Mouse (Mus musculus) liver, postnatal 0 days (tissue): ENCODE results near the gene Wdr72. TPM values are rescaled to one million over a fixed set of nuclear protein-coding genes. Genes with fewer than 3 reads are reported as not detected.

ENCODE experiments used
- ATAC-seq: fragments of 200-750 bp; cut with Nextera tagmentation; 2 replicates; pipeline ENCODE4 v1.8.0; 2017; ENCODE audit warnings: mild to moderate bottlenecking, moderate library complexity
- DNase-seq: peaks from one replicate; pipeline ENCODE4 v3.0.0-alpha.2; 2016
- H3K27ac ChIP-seq: fragments of 300-500 bp; sonication (generic); 2 replicates; pipeline ENCODE4 v1.5.1; 2014; ENCODE audit warnings: antibody characterized with exemption, moderate library complexity, mild to moderate bottlenecking, low read depth
- H3K27me3 ChIP-seq: fragments of 300-500 bp; sonication (generic); 2 replicates; pipeline ENCODE4 v1.6.1; 2014; ENCODE audit warnings: low read length, control low read depth, mixed read lengths; ENCODE audit not compliant: insufficient read depth
- H3K36me3 ChIP-seq: fragments of 300-500 bp; sonication (generic); replicated peaks from 2 replicates; pipeline ENCODE4 v1.6.1; 2014; ENCODE audit warnings: mild to moderate bottlenecking, control low read depth, low read length, moderate library complexity, mixed read lengths; ENCODE audit not compliant: insufficient read depth
- H3K4me1 ChIP-seq: fragments of 300-500 bp; sonication (generic); 2 replicates; pipeline ENCODE4 v1.6.1; 2014; ENCODE audit warnings: antibody characterized with exemption, mild to moderate bottlenecking, control low read depth; ENCODE audit not compliant: insufficient read depth
- H3K4me2 ChIP-seq: fragments of 300-500 bp; sonication (generic); 2 replicates; pipeline ENCODE4 v1.6.1; 2014; ENCODE audit warnings: low read depth, mild to moderate bottlenecking, low read length, moderate library complexity, mixed read lengths
- H3K4me3 ChIP-seq: fragments of 300-500 bp; sonication (generic); 2 replicates; pipeline ENCODE4 v1.5.1; 2014; ENCODE audit warnings: low read depth, low read length
- H3K9ac ChIP-seq: fragments of 300-500 bp; sonication (generic); replicated peaks from 2 replicates; pipeline ENCODE4 v1.6.1; 2014; ENCODE audit warnings: mild to moderate bottlenecking, moderate library complexity
- H3K9me3 ChIP-seq: fragments of 300-500 bp; sonication (generic); 2 replicates; pipeline ENCODE4 v1.6.1; 2016; ENCODE audit warnings: mild to moderate bottlenecking, control low read depth, low read length, mixed read lengths
- CTCF ChIP-seq: sonication (generic); IDR thresholded peaks from 2 replicates; pipeline ENCODE4 v1.5.1; 2016; ENCODE audit warnings: antibody characterized with exemption, low read depth
- EP300 ChIP-seq: IDR thresholded peaks from 2 replicates; pipeline ENCODE4 v1.6.1; 2016; ENCODE audit warnings: antibody characterized with exemption, low read depth, mild to moderate bottlenecking
- WGBS: fragments of 180-500 bp; shearing (Covaris S2); extraction: QIAGEN DNeasy Blood & Tissue Kit; methylation state at CpG from one replicate; pipeline ENCODE4 v1.1.7; 2014; ENCODE audit not compliant: insufficient replicate concordance; 5-methylcytosine and 5-hydroxymethylcytosine counted together
- polyA plus RNA-seq: library from polyadenylated mRNA; unstranded; fragments of >200 nt; fragmentation: Nextera tagmentation; extraction: Ambion mirVana; gene quantifications from 2 replicates; pipeline ENCODE4 v1.2.1, GENCODE M21; 2015

The Wdr72 gene
- polyA plus RNA-seq, 1 experiment from 2014 or later, result 0.06 TPM

GRCm38 (mm10) chr9:74249486-74249885, 139.3 kb downstream of the Wdr72 start:
- no peaks in the 10 kb centered on the region for H3K36me3 ChIP-seq
- H3K27me3 ChIP-seq, result no peaks in the 10 kb centered on the region
- ATAC-seq, result no peak
- no peaks in the 10 kb centered on the region for H3K4me1 ChIP-seq
- no peak overlapping the region for H3K4me3 ChIP-seq
- WGBS, result 48% methylated on average over 1 of the region's 1 CpGs
- H3K4me2 ChIP-seq, result no peak overlapping the region
- TF ChIP-seq EP300, result no peak
- no peak for TF ChIP-seq CTCF
- no peak overlapping the region for H3K9ac ChIP-seq
- no peaks in the 10 kb centered on the region for H3K9me3 ChIP-seq
- H3K27ac ChIP-seq, result no peak overlapping the region
- no peak for DNase-seq

GRCm38 (mm10) chr9:74250522-74250921, 140.4 kb downstream of the Wdr72 start:
- no peak for ATAC-seq
- H3K4me1 ChIP-seq, result no peaks in the 10 kb centered on the region

GRCm38 (mm10) chr9:74258389-74258788, 148.2 kb downstream of the Wdr72 start:
- H3K27ac ChIP-seq, result no peak overlapping the region
- no peak for TF ChIP-seq EP300
- TF ChIP-seq CTCF, result no peak
- H3K4me3 ChIP-seq, result no peak overlapping the region
- ATAC-seq (no peak), DNase-seq (no peak)
- no peak overlapping the region for H3K9ac ChIP-seq
- H3K4me2 ChIP-seq, result no peak overlapping the region
- no peaks in the 10 kb centered on the region for H3K36me3 ChIP-seq
- H3K27me3 ChIP-seq, result no peaks in the 10 kb centered on the region
- no peaks in the 10 kb centered on the region for H3K4me1 ChIP-seq
- H3K9me3 ChIP-seq, result no peaks in the 10 kb centered on the region
- 75% methylated on average over 4 of the region's 4 CpGs for WGBS

More at GRCm38 (mm10) chr9:74250522-74250921, 140.4 kb downstream of the Wdr72 start:
- WGBS, result 84% methylated on average over 1 of the region's 1 CpGs
- no peak overlapping the region for H3K27ac ChIP-seq
- H3K4me3 ChIP-seq, result no peak overlapping the region
- no peaks in the 10 kb centered on the region for H3K9me3 ChIP-seq
- no peaks in the 10 kb centered on the region for H3K27me3 ChIP-seq
- no peak overlapping the region for H3K4me2 ChIP-seq
- no peaks in the 10 kb centered on the region for H3K36me3 ChIP-seq
- DNase-seq, result no peak
- no peak overlapping the region for H3K9ac ChIP-seq
- no peak for TF ChIP-seq EP300
- no peak for TF ChIP-seq CTCF

GRCm38 (mm10) chr9:74277752-74278385, 167.7 kb downstream of the Wdr72 start:
- Histone ChIP-seq H3K4me2 (no peak overlapping the region), H3K9me3 (no peaks in the 10 kb centered on the region), H3K27me3 (no peaks in the 10 kb centered on the region), H3K9ac (no peak overlapping the region), H3K4me1 (no peaks in the 10 kb centered on the region), H3K36me3 (no peaks in the 10 kb centered on the region), H3K4me3 (no peak overlapping the region), H3K27ac (no peak overlapping the region)
- TF ChIP-seq EP300 (no peak), CTCF (no peak)
- WGBS, result 74% methylated on average over 14 of the region's 14 CpGs
- ATAC-seq, result no peak
- DNase-seq, result no peak

GRCm38 (mm10) chr9:74282072-74282471, 171.9 kb downstream of the Wdr72 start:
- WGBS, result 46% methylated on average over 3 of the region's 3 CpGs
- DNase-seq (no peak), ATAC-seq (no peak)
- Histone ChIP-seq H3K36me3 (no peaks in the 10 kb centered on the region), H3K9me3 (no peaks in the 10 kb centered on the region), H3K4me2 (no peak overlapping the region), H3K4me3 (no peak overlapping the region), H3K9ac (no peak overlapping the region), H3K27ac (no peak overlapping the region), H3K27me3 (no peaks in the 10 kb centered on the region), H3K4me1 (peaks cover 3% of the 10 kb centered on the region; the same call in 1 of the 2 replicates)
- TF ChIP-seq EP300 (no peak), CTCF (no peak)

- H3K9me3 ChIP-seq, result no peaks in the 10 kb centered on the region
- no peak overlapping the region for H3K27ac ChIP-seq
- no peak for ATAC-seq
- H3K36me3 ChIP-seq, result no peaks in the 10 kb centered on the region
- H3K4me3 ChIP-seq, result no peak overlapping the region
- no peaks in the 10 kb centered on the region for H3K27me3 ChIP-seq
- peak; percentile 26 for DNase-seq
- no peak overlapping the region for H3K9ac ChIP-seq
- TF ChIP-seq CTCF (peak; percentile 65), EP300 (no peak)
- H3K4me1 ChIP-seq, result peaks cover 3% of the 10 kb centered on the region; the same call in 1 of the 2 replicates
- H3K4me2 ChIP-seq, result no peak overlapping the region
- WGBS, result 52% methylated on average over 2 of the region's 2 CpGs
These were observed 176.1 kb downstream of the Wdr72 start for GRCm38 (mm10) chr9:74286210-74286609.
